Mouse (Mus musculus): Measurements from ENCODE around the gene Ankrd11. TPM values are rescaled to one million over a fixed set of nuclear protein-coding genes. Genes with fewer than 3 reads are reported as not detected.

Gene Ankrd11
- polyA plus RNA-seq, 1 experiment from 2014 or later, result 67.3 TPM

DNA sequence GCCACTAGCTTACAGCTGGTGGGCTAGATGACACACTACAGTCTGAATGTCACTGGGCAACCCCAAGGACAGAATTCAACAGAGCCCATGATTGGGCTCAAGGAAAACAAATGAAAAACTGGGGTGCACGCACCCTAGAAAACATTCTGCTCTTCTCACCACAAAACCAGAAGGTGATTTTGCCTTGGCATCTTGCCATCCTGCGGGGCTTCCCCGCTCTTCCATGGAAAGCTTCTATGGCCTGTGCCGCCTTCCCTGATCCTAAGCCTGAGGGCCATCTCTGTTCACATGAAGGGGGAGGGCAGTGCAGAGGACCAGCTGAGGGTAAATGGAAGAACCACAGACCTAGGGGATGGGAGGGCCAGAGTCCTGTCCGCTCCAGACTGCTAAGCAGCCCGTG lies 174.1 kb downstream of the Ankrd11 start:
- Histone ChIP-seq H3K4me3 (replicated peaks) (no peak overlapping the region), H3K4me2 (no peak overlapping the region), H3K27me3 (replicated peaks) (no peaks in the 10 kb centered on the region), H3K9me3 (no peaks in the 10 kb centered on the region), H3K27ac (no peak overlapping the region), H3K9ac (no peak overlapping the region), H3K36me3 (no peaks in the 10 kb centered on the region), H3K4me1 (no peaks in the 10 kb centered on the region)
- 87% methylated on average over 6 of the region's 6 CpGs for WGBS
- ATAC-seq (ENCODE audit: insufficient read depth, low FRiP score, low read depth), result no peak

DNA sequence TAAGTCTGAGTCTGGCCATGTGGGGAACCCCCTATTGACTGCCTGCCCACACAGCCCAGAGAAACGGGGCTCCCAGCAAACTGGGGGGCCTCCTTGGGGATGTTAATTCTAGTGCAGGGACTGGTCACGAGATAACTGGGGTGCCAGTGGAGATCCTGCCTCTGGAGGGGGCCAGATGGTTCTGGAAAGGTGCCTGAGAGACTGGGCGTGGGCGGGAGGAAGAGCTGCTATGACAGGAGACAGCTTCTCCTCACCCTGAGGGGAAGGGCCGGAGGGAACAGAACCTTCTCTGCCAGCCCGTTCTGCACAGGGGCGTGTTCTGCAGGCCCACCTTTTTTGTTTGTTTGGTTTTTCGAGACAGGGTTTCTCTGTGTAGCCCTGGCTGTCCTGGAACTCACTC lies 175.8 kb downstream of the Ankrd11 start:
- WGBS, result 76% methylated on average over 8 of the region's 8 CpGs
- H3K4me1 ChIP-seq, result no peaks in the 10 kb centered on the region

DNA sequence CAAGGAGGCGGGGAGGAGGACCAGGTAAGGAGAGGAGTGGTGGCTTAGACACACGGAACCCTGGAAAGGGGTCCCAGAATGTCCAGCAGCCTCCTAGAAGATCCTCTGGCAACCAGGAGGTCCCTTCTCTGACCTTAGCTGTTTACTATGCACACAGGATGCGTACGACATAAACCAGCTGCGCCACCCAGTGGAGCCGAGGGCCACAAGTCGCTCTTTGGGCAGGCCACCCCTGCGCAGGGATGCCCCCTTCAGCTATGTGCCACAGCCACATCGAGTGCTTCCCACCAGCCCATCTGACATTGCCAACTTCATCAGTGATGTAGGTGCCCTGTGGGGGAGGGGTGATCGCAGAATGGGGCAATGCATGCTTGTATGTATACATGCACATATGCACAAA lies 176.6 kb downstream of the Ankrd11 start:
- Histone ChIP-seq H3K4me2 (peak overlapping the region; percentile 38; the same call in 1 of the 2 replicates), H3K27me3 (replicated peaks) (no peaks in the 10 kb centered on the region), H3K4me1 (no peaks in the 10 kb centered on the region), H3K9me3 (no peaks in the 10 kb centered on the region), H3K27ac (no peak overlapping the region), H3K4me3 (replicated peaks) (no peak overlapping the region), H3K9ac (no peak overlapping the region), H3K36me3 (no peaks in the 10 kb centered on the region)
- 51% methylated on average over 10 of the region's 10 CpGs for WGBS
- ATAC-seq (ENCODE audit: insufficient read depth, low FRiP score, low read depth), result no peak

More for the DNA sequence above, 175.8 kb downstream of the Ankrd11 start:
- Histone ChIP-seq H3K27me3 (replicated peaks) (no peaks in the 10 kb centered on the region), H3K36me3 (no peaks in the 10 kb centered on the region), H3K4me2 (no peak overlapping the region), H3K9me3 (no peaks in the 10 kb centered on the region), H3K4me3 (replicated peaks) (no peak overlapping the region), H3K27ac (no peak overlapping the region), H3K9ac (no peak overlapping the region)
- ATAC-seq (ENCODE audit: insufficient read depth, low FRiP score, low read depth), result no peak

DNA sequence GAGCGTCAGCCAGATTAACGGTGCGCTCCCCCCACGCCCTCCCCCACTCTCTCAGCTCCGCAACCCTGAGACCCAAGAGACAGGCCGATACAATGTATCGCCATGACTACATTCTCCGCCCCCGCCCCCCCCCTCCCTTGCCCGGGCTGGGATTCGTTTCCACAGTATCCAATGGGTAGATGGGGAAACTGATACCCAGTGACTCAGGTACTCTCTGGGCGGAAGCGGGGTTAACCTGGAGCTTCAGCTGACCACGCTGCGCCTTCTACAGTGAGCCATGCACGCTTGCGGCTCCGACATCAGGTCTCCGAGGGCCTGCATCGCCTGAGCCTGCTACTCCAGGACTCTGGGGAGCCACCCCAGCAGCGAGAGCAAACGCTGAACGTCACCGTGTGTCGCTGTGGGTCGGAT lies 177.4 kb downstream of the Ankrd11 start:
- Histone ChIP-seq H3K9me3 (no peaks in the 10 kb centered on the region), H3K9ac (no peak overlapping the region), H3K4me3 (replicated peaks) (0 out of 2 replicates have a peak overlapping the region, but pooled peaks have one; percentile 5), H3K27ac (no peak overlapping the region), H3K4me2 (peak overlapping the region; percentile 38), H3K27me3 (replicated peaks) (no peaks in the 10 kb centered on the region), H3K4me1 (no peaks in the 10 kb centered on the region), H3K36me3 (no peaks in the 10 kb centered on the region)
- no peak for ATAC-seq (ENCODE audit: insufficient read depth, low FRiP score, low read depth)
- WGBS, result 46% methylated on average over 26 of the region's 26 CpGs

DNA sequence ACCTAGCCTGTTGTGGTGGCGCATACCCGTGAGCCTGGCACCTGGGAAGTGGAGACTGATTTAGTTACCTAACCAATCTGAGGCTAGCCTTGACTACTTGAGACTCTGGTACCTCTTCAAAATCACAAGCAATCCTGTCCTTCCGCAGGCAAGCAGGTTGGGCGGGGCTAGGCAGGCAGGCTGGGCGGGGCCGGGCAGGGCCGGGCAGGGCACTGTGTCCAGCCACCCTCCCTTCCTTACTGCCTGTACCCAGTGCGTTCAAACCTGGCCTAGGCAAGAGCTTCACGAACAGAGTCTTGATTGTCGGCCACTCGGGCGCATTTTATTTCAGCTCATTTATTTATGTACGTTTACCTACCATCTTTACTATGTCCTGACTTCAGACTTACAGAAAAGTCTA lies 182.2 kb downstream of the Ankrd11 start:
- no peak; the same call in 1 of the 2 replicates for ATAC-seq (ENCODE audit: insufficient read depth, low FRiP score, low read depth)
- Histone ChIP-seq H3K4me3 (replicated peaks) (no peak overlapping the region), H3K36me3 (no peaks in the 10 kb centered on the region), H3K27me3 (replicated peaks) (no peaks in the 10 kb centered on the region), H3K4me2 (no peak overlapping the region), H3K9me3 (no peaks in the 10 kb centered on the region), H3K27ac (no peak overlapping the region), H3K9ac (no peak overlapping the region), H3K4me1 (no peaks in the 10 kb centered on the region)
- 59% methylated on average over 13 of the region's 13 CpGs for WGBS

DNA sequence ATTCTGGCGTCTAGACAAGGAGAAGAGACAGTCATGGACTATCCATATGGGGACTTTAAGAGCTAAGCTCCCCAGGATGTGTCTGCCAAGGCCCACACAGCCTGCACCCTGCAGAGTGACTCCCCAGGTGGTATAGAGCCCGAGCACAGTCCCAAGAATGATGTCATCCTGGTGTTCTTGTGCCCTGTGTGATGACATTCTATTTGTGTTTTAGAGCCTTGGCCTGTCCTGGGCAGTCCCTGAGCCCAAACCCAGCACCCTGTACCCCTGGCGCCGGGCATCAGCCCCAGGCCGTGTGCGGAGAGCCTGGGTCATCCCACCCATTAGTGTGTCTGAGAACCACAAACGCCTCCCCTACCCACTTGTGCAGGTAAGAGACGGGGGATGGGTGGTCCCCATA lies 185.8 kb downstream of the Ankrd11 start:
- 82% methylated on average over 8 of the region's 8 CpGs for WGBS
- Histone ChIP-seq H3K9ac (no peak overlapping the region), H3K27me3 (replicated peaks) (no peaks in the 10 kb centered on the region), H3K4me3 (replicated peaks) (no peak overlapping the region), H3K27ac (no peak overlapping the region), H3K4me2 (no peak overlapping the region), H3K4me1 (peaks cover 8% of the 10 kb centered on the region), H3K36me3 (no peaks in the 10 kb centered on the region), H3K9me3 (no peaks in the 10 kb centered on the region)
- no peak for ATAC-seq (ENCODE audit: insufficient read depth, low FRiP score, low read depth)

- WGBS, result 82% methylated on average over 4 of the region's 4 CpGs
- Histone ChIP-seq H3K27me3 (replicated peaks) (no peaks in the 10 kb centered on the region), H3K4me1 (peaks cover 8% of the 10 kb centered on the region), H3K36me3 (no peaks in the 10 kb centered on the region), H3K4me3 (replicated peaks) (no peak overlapping the region), H3K4me2 (no peak overlapping the region), H3K27ac (no peak overlapping the region), H3K9me3 (no peaks in the 10 kb centered on the region), H3K9ac (no peak overlapping the region)
- ATAC-seq (ENCODE audit: insufficient read depth, low FRiP score, low read depth), result no peak
These were observed 187.0 kb downstream of the Ankrd11 start for GRCm38 (mm10) chr8:122855123-122855522.

GRCm38 (mm10) chr8:122854388-122854787 lies 187.7 kb downstream of the Ankrd11 start:
- H3K36me3 ChIP-seq, result no peaks in the 10 kb centered on the region
- WGBS, result 58% methylated on average over 7 of the region's 7 CpGs

DNA sequence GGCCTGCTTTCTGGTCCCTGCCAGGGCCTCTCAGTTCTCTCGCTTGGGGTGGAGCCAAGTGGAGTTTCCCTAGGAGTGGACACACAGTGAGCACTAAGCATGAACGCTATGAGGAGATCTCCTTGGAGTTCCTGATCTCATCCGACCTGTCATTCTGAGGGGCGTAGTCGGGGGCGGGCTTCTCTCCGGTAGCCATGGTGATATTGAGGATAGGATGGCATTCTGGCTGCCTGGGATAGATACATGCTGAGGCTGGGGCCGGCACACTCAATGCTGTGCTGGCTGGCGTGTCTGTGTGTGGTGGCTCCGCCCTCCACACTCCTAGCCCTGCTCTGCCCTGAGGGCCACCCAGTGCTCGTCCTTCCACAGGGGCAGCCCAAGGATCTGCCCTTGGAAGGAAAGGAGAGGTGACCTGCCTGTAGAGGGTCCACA lies 188.7 kb downstream of the Ankrd11 start:
- H3K9me3 ChIP-seq, result no peaks in the 10 kb centered on the region
- no peak overlapping the region for H3K9ac ChIP-seq
- H3K4me1 ChIP-seq, result peaks cover 8% of the 10 kb centered on the region
- 26% methylated on average over 11 of the region's 11 CpGs for WGBS
- no peak overlapping the region for H3K4me2 ChIP-seq
- H3K36me3 ChIP-seq, result no peaks in the 10 kb centered on the region
- no peak overlapping the region for H3K4me3 ChIP-seq (replicated peaks)
- peak; percentile 50 for ATAC-seq (ENCODE audit: insufficient read depth, low FRiP score, low read depth)
- no peaks in the 10 kb centered on the region for H3K27me3 ChIP-seq (replicated peaks)
- H3K27ac ChIP-seq, result no peak overlapping the region

More at GRCm38 (mm10) chr8:122854388-122854787, 187.7 kb downstream of the Ankrd11 start:
- H3K9ac ChIP-seq, result no peak overlapping the region
- no peak overlapping the region for H3K4me2 ChIP-seq
- no peaks in the 10 kb centered on the region for H3K9me3 ChIP-seq
- no peak for ATAC-seq (ENCODE audit: insufficient read depth, low FRiP score, low read depth)
- H3K27me3 ChIP-seq (replicated peaks), result no peaks in the 10 kb centered on the region
- H3K27ac ChIP-seq, result no peak overlapping the region
- H3K4me1 ChIP-seq, result peaks cover 8% of the 10 kb centered on the region
- no peak overlapping the region for H3K4me3 ChIP-seq (replicated peaks)

DNA sequence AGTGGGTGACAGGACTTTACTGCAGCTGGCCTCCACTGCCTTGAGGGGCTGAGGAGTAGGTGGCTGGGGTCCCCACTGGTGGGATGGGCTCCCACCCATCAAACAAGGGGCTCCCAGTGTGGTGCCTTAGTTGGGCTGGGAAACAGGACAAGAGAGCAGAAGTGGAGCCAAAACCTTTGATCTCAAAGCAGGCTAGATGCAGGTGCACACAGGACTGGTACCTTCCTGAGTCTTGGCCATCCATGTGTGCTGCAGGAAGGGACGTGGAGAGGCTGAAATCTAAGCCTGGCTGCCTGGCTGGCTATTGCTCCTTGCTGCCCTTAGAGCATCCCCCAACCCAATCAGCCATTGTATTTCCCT lies 189.6 kb downstream of the Ankrd11 start:
- no peaks in the 10 kb centered on the region for H3K9me3 ChIP-seq
- peaks cover 11% of the 10 kb centered on the region for H3K4me1 ChIP-seq
- H3K36me3 ChIP-seq, result no peaks in the 10 kb centered on the region
- no peak overlapping the region for H3K4me2 ChIP-seq
- no peak overlapping the region for H3K27ac ChIP-seq
- no peak overlapping the region for H3K4me3 ChIP-seq (replicated peaks)
- no peak overlapping the region for H3K9ac ChIP-seq
- H3K27me3 ChIP-seq (replicated peaks), result no peaks in the 10 kb centered on the region
- WGBS, result 67% methylated on average over 1 of the region's 1 CpGs
- no peak for ATAC-seq (ENCODE audit: insufficient read depth, low FRiP score, low read depth)

GRCm38 (mm10) chr8:122851692-122852545 lies 190.2 kb downstream of the Ankrd11 start:
- no peaks in the 10 kb centered on the region for H3K36me3 ChIP-seq
- H3K9me3 ChIP-seq, result no peaks in the 10 kb centered on the region
- H3K4me2 ChIP-seq, result no peak overlapping the region
- peaks cover 11% of the 10 kb centered on the region for H3K4me1 ChIP-seq
- no peak overlapping the region for H3K9ac ChIP-seq
- WGBS, result 80% methylated on average over 12 of the region's 12 CpGs
- H3K27me3 ChIP-seq (replicated peaks), result no peaks in the 10 kb centered on the region
- ATAC-seq (ENCODE audit: insufficient read depth, low FRiP score, low read depth), result no peak
- H3K27ac ChIP-seq, result no peak overlapping the region
- no peak overlapping the region for H3K4me3 ChIP-seq (replicated peaks)

DNA sequence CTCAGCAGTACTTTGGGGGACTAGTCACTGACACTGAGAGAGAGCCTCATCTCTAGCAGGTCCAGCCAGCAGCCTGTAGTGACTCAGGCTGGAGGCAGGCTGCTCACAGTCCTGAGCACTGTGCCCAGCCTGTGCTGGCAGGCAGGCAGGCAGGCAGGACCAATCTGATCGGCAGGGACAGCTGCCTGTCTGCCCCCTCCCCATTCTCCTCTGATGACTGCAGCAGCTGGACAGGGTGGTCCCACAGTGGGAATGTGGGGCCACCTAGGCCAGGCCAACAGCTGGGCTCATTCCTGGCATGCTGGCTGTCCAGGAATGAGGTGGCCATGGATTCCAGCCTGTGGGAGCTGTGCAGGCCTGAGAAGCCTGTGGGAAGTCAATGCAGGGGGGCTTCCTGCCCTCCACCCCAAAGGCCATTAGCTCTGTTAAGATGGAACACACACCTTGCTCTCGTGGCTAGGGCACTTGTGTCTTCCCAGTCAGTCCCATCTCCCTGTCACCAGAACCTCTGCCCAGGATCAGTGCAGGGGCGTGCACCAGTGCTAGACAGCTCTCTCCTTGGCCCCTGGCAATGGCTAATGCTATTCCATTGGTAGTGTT lies 191.3 kb downstream of the Ankrd11 start:
- H3K9me3 ChIP-seq, result no peaks in the 10 kb centered on the region
- no peak overlapping the region for H3K4me3 ChIP-seq (replicated peaks)
- no peak overlapping the region for H3K4me2 ChIP-seq
- ATAC-seq (ENCODE audit: insufficient read depth, low FRiP score, low read depth), result no peak
- no peaks in the 10 kb centered on the region for H3K36me3 ChIP-seq
- no peak overlapping the region for H3K27ac ChIP-seq
- H3K9ac ChIP-seq, result no peak overlapping the region
- 61% methylated on average over 3 of the region's 3 CpGs for WGBS
- no peaks in the 10 kb centered on the region for H3K27me3 ChIP-seq (replicated peaks)
- peaks cover 11% of the 10 kb centered on the region for H3K4me1 ChIP-seq

All from stomach, embryonic 15.5 days (tissue).